Mouse (Mus musculus) layer of hippocampus, postnatal 36 days (tissue): ENCODE results near the gene Stard13. TPM values are rescaled to one million over a fixed set of nuclear protein-coding genes. Genes with fewer than 3 reads are reported as not detected.

Experiments
- DNase-seq, 2 experiments: peaks; one replicate each; pipeline ENCODE4 v3.0.0; 2022
- total RNA-seq, 2 experiments: library from RNA; stranded (reverse); gene quantifications; 2 replicates each; pipeline ENCODE4 v1.2.3; 2021

Stard13 gene
- total RNA-seq, 2 experiments from 2014 or later: 15.5 to 22.0 TPM

DNA sequence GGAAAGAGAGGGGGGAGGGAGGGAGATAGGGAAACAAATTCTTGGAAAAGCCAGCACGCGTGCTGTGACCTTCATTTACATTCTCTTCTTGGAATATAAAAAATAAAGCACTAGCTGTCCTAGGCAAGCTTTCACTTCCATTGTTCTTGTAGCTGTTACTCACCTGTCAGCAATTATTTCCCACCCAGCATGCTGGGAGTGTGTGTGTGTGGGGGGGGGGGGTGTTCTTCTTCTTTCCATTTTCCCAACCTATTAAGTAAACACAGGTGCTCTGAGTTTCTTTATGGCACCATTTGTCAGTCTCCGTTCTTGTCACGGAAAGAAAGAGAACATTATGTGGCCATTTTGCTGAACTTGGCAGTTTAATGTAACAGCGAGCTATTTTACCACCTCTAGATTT is 214.7 kb downstream of the Stard13 start:
- DNase-seq: no peak

GRCm38 (mm10) chr5:151018450-151018849 is 215.2 kb downstream of the Stard13 start:
- DNase-seq: no peak

DNA sequence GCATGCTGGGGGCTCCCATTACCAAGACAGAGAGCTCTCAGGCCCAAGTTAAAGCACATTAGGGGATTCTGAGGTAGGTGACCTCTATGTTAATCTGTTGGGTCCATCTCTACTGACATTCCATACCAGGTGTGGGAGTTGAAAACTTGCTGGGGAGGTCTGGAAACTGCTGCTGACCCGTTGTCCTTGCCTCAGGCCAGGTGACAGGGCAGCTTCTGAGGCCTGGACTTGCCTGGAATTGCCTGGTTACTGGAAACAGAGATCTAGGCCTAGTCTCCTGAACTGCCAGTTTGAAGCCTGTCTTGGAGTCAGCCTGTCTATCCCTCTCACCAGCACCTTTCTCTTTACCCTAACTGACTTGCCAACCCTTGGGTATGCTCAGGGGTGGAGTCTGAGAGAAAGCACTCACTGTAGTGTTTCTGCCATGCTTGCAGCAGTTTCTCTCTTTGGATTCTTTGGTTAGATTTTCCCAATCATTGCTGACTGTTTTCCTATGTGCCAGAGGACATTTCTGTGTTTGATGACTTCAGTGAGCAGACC is 229.3 kb downstream of the Stard13 start:
- no peak for DNase-seq

GRCm38 (mm10) chr5:151002051-151002450 is 231.6 kb downstream of the Stard13 start:
- DNase-seq: no peak

GRCm38 (mm10) chr5:151001111-151001510 is 232.5 kb downstream of the Stard13 start:
- DNase-seq: no peak

GRCm38 (mm10) chr5:150996586-150996985 is 237.1 kb downstream of the Stard13 start:
- DNase-seq: no peak

- no peak for DNase-seq
These were observed 239.5 kb downstream of the Stard13 start for GRCm38 (mm10) chr5:150994096-150994495.

Other genes starting within 250 kb of the Stard13 start
- gene Gm42906, start 194.3 kb upstream of the Stard13 start, total RNA-seq: not detected